Mouse (Mus musculus) lung, embryonic 15.5 days (tissue): Measurements from ENCODE around the gene Golga5. TPM values are rescaled to one million over a fixed set of nuclear protein-coding genes. Genes with fewer than 3 reads are reported as not detected.
A peak's percentile ranks its signal among the peaks of the same experiment; 100 is the strongest.

Experiments used
- ATAC-seq: fragments of 200-750 bp; cut with Nextera tagmentation; 2 replicates; pipeline ENCODE4 v1.8.0; 2017; ENCODE audit warnings: moderate number of reproducible peaks, borderline replicate concordance; ENCODE audit not compliant: low FRiP score, low TSS enrichment; ENCODE audit errors: extremely low read depth
- H3K27ac ChIP-seq: fragments of 300-500 bp; sonication (generic); 2 replicates; pipeline ENCODE4 v1.5.1; 2015; ENCODE audit warnings: moderate library complexity, mild to moderate bottlenecking, inconsistent platforms
- H3K27me3 ChIP-seq: fragments of 300-500 bp; sonication (generic); 2 replicates; pipeline ENCODE4 v1.6.1; 2015; ENCODE audit warnings: inconsistent platforms
- H3K36me3 ChIP-seq: fragments of 300-500 bp; sonication (generic); 2 replicates; pipeline ENCODE4 v1.6.1; 2015; ENCODE audit warnings: inconsistent platforms
- H3K4me1 ChIP-seq: fragments of 300-500 bp; sonication (generic); 2 replicates; pipeline ENCODE4 v1.6.1; 2015; ENCODE audit warnings: inconsistent platforms
- H3K4me2 ChIP-seq: fragments of 300-500 bp; sonication (generic); 2 replicates; pipeline ENCODE4 v1.6.1; 2015; ENCODE audit warnings: inconsistent platforms, mild to moderate bottlenecking, moderate library complexity
- H3K4me3 ChIP-seq: fragments of 300-500 bp; sonication (generic); 2 replicates; pipeline ENCODE4 v1.5.1; 2015; ENCODE audit warnings: mild to moderate bottlenecking, inconsistent platforms
- H3K9ac ChIP-seq: fragments of 300-500 bp; sonication (generic); 2 replicates; pipeline ENCODE4 v1.6.1; 2015; ENCODE audit warnings: inconsistent platforms
- H3K9me3 ChIP-seq: fragments of 300-500 bp; sonication (generic); 2 replicates; pipeline ENCODE4 v1.6.1; 2016; ENCODE audit warnings: inconsistent platforms
- WGBS: fragments of 180-500 bp; shearing (Covaris S2); methylation state at CpG from one replicate; pipeline ENCODE4 v1.1.7; 2015; 5-methylcytosine and 5-hydroxymethylcytosine counted together
- polyA plus RNA-seq: library from polyadenylated mRNA; unstranded; fragments of >200 nt; fragmentation: Nextera tagmentation; extraction: Ambion mirVana; gene quantifications from 2 replicates; pipeline ENCODE4 v1.2.1, GENCODE M21; 2015

Gene Golga5
- polyA plus RNA-seq, 1 experiment from 2014 or later = 33.6 TPM

GRCm38 (mm10) chr12:102517647-102518046 is 48.7 kb downstream of the Golga5 start:
- 81% methylated on average over 13 of the region's 13 CpGs for WGBS
- Histone ChIP-seq H3K9me3 (no peaks in the 10 kb centered on the region), H3K9ac (no peak overlapping the region), H3K4me2 (no peak overlapping the region), H3K36me3 (no peaks in the 10 kb centered on the region), H3K27ac (no peak overlapping the region), H3K27me3 (no peaks in the 10 kb centered on the region), H3K4me3 (no peak overlapping the region), H3K4me1 (peaks cover 8% of the 10 kb centered on the region; the same call in 1 of the 2 replicates)
- no peak for ATAC-seq

- H3K9me3 ChIP-seq = no peaks in the 10 kb centered on the region
- no peak overlapping the region for H3K4me2 ChIP-seq
- no peak overlapping the region for H3K27ac ChIP-seq
- WGBS = 77% methylated on average over 12 of the region's 12 CpGs
- peaks cover 8% of the 10 kb centered on the region; the same call in 1 of the 2 replicates for H3K4me1 ChIP-seq
- no peak overlapping the region for H3K4me3 ChIP-seq
- no peak for ATAC-seq
- no peaks in the 10 kb centered on the region for H3K36me3 ChIP-seq
- H3K9ac ChIP-seq = no peak overlapping the region
- no peaks in the 10 kb centered on the region for H3K27me3 ChIP-seq
Observed at GRCm38 (mm10) chr12:102519929-102520720, 51.2 kb downstream of the Golga5 start.

- 11% methylated on average over 13 of the region's 13 CpGs for WGBS
- 0 out of 2 replicates have a peak, but pooled peaks have one; percentile 46 for ATAC-seq
- no peak overlapping the region for H3K4me2 ChIP-seq
Observed at GRCm38 (mm10) chr12:102521777-102522319, 52.9 kb downstream of the Golga5 start.

GRCm38 (mm10) chr12:102524216-102524615 is 55.3 kb downstream of the Golga5 start:
- Histone ChIP-seq H3K9me3 (no peaks in the 10 kb centered on the region), H3K4me3 (no peak overlapping the region), H3K4me1 (peaks cover 8% of the 10 kb centered on the region; the same call in 1 of the 2 replicates), H3K27ac (no peak overlapping the region), H3K9ac (no peak overlapping the region), H3K27me3 (no peaks in the 10 kb centered on the region), H3K36me3 (no peaks in the 10 kb centered on the region), H3K4me2 (no peak overlapping the region)
- ATAC-seq = no peak
- WGBS = 48% methylated on average over 3 of the region's 3 CpGs

More at GRCm38 (mm10) chr12:102521777-102522319, 52.9 kb downstream of the Golga5 start:
- H3K4me3 ChIP-seq = no peak overlapping the region
- H3K9me3 ChIP-seq = no peaks in the 10 kb centered on the region
- no peak overlapping the region for H3K27ac ChIP-seq
- H3K36me3 ChIP-seq = no peaks in the 10 kb centered on the region
- no peaks in the 10 kb centered on the region for H3K27me3 ChIP-seq
- no peak overlapping the region for H3K9ac ChIP-seq
- peaks cover 8% of the 10 kb centered on the region; the same call in 1 of the 2 replicates for H3K4me1 ChIP-seq

GRCm38 (mm10) chr12:102524760-102525159 is 55.8 kb downstream of the Golga5 start:
- Histone ChIP-seq H3K27me3 (no peaks in the 10 kb centered on the region), H3K36me3 (no peaks in the 10 kb centered on the region), H3K9ac (no peak overlapping the region), H3K4me3 (no peak overlapping the region), H3K9me3 (no peaks in the 10 kb centered on the region), H3K4me1 (peaks cover 8% of the 10 kb centered on the region; the same call in 1 of the 2 replicates), H3K27ac (no peak overlapping the region), H3K4me2 (no peak overlapping the region)
- WGBS = 19% methylated on average over 6 of the region's 6 CpGs
- ATAC-seq = 0 out of 2 replicates have a peak, but pooled peaks have one; percentile 40

GRCm38 (mm10) chr12:102527989-102528388 is 59.1 kb downstream of the Golga5 start:
- Histone ChIP-seq H3K9ac (no peak overlapping the region), H3K27me3 (no peaks in the 10 kb centered on the region), H3K4me1 (no peaks in the 10 kb centered on the region), H3K27ac (no peak overlapping the region), H3K4me3 (no peak overlapping the region), H3K4me2 (no peak overlapping the region), H3K9me3 (no peaks in the 10 kb centered on the region), H3K36me3 (no peaks in the 10 kb centered on the region)
- WGBS = 69% methylated on average over 5 of the region's 5 CpGs
- ATAC-seq = no peak

GRCm38 (mm10) chr12:102535796-102536195 is 66.9 kb downstream of the Golga5 start:
- Histone ChIP-seq H3K9ac (no peak overlapping the region), H3K9me3 (no peaks in the 10 kb centered on the region), H3K4me2 (no peak overlapping the region), H3K27me3 (no peaks in the 10 kb centered on the region), H3K27ac (no peak overlapping the region), H3K36me3 (no peaks in the 10 kb centered on the region), H3K4me3 (no peak overlapping the region), H3K4me1 (no peaks in the 10 kb centered on the region)
- WGBS = 48% methylated on average over 1 of the region's 1 CpGs
- ATAC-seq = no peak

GRCm38 (mm10) chr12:102540278-102540677 is 71.3 kb downstream of the Golga5 start:
- Histone ChIP-seq H3K27ac (no peak overlapping the region), H3K4me2 (no peak overlapping the region), H3K4me3 (no peak overlapping the region), H3K9me3 (no peaks in the 10 kb centered on the region), H3K4me1 (no peaks in the 10 kb centered on the region), H3K9ac (no peak overlapping the region), H3K27me3 (no peaks in the 10 kb centered on the region), H3K36me3 (no peaks in the 10 kb centered on the region)
- ATAC-seq = no peak
- 62% methylated on average over 8 of the region's 8 CpGs for WGBS

GRCm38 (mm10) chr12:102541168-102541567 is 72.2 kb downstream of the Golga5 start:
- Histone ChIP-seq H3K36me3 (no peaks in the 10 kb centered on the region), H3K9ac (no peak overlapping the region), H3K4me3 (no peak overlapping the region), H3K9me3 (no peaks in the 10 kb centered on the region), H3K4me2 (no peak overlapping the region), H3K4me1 (no peaks in the 10 kb centered on the region), H3K27ac (no peak overlapping the region), H3K27me3 (no peaks in the 10 kb centered on the region)
- no peak for ATAC-seq
- 90% methylated on average over 6 of the region's 7 CpGs for WGBS

- no peak overlapping the region for H3K4me3 ChIP-seq
- no peaks in the 10 kb centered on the region for H3K36me3 ChIP-seq
- no peaks in the 10 kb centered on the region for H3K9me3 ChIP-seq
- no peaks in the 10 kb centered on the region for H3K27me3 ChIP-seq
- H3K27ac ChIP-seq = no peak overlapping the region
- H3K4me1 ChIP-seq = no peaks in the 10 kb centered on the region
- no peak overlapping the region for H3K4me2 ChIP-seq
- no peak overlapping the region for H3K9ac ChIP-seq
- WGBS = 48% methylated on average over 6 of the region's 6 CpGs
- no peak for ATAC-seq
Observed at GRCm38 (mm10) chr12:102545122-102545521, 76.2 kb downstream of the Golga5 start.
